Mouse (Mus musculus) intestine, embryonic 14.5 days (tissue): Measurements from ENCODE around the gene Lyrm9. TPM values are rescaled to one million over a fixed set of nuclear protein-coding genes. Genes with fewer than 3 reads are reported as not detected.
"Not testable (repeated sequence)": the region's sequence is repeated elsewhere in the genome, so short reads cannot be mapped to it uniquely, and the experiment has no call there.

ENCODE experiments used
- ATAC-seq: fragments of 200-750 bp; cut with Nextera tagmentation; replicated peaks from 2 replicates; pipeline ENCODE4 v1.8.0; 2017; ENCODE audit warnings: low read depth, moderate number of reproducible peaks, moderate TSS enrichment, moderate library complexity; ENCODE audit not compliant: low FRiP score, low TSS enrichment
- DNase-seq: peaks from one replicate; pipeline ENCODE4 v3.0.0-alpha.2; 2018; ENCODE audit warnings: low spot score
- H3K27ac ChIP-seq: fragments of 300-500 bp; sonication (generic); 2 replicates; pipeline ENCODE4 v1.5.1; 2014; ENCODE audit warnings: low read depth, mild to moderate bottlenecking, control low read depth
- H3K27me3 ChIP-seq: fragments of 300-500 bp; sonication (generic); replicated peaks from 2 replicates; pipeline ENCODE4 v1.6.1; 2014; ENCODE audit warnings: low read length, control low read depth; ENCODE audit not compliant: control insufficient read depth, insufficient read depth
- H3K36me3 ChIP-seq: fragments of 300-500 bp; sonication (generic); 2 replicates; pipeline ENCODE4 v1.6.1; 2014; ENCODE audit warnings: low read length, control low read depth; ENCODE audit not compliant: control insufficient read depth, insufficient read depth
- H3K4me1 ChIP-seq: fragments of 300-500 bp; sonication (generic); replicated peaks from 2 replicates; pipeline ENCODE4 v1.6.1; 2014; ENCODE audit warnings: low read length, control low read depth, mixed read lengths; ENCODE audit not compliant: control insufficient read depth, insufficient read depth
- H3K4me2 ChIP-seq: fragments of 300-500 bp; sonication (generic); 2 replicates; pipeline ENCODE4 v1.6.1; 2014; ENCODE audit warnings: low read length
- H3K4me3 ChIP-seq: fragments of 300-500 bp; sonication (generic); 2 replicates; pipeline ENCODE4 v1.5.1; 2014; ENCODE audit warnings: low read depth, low read length, control low read depth, mixed read lengths
- H3K9ac ChIP-seq: fragments of 300-500 bp; sonication (generic); 2 replicates; pipeline ENCODE4 v1.6.1; 2014; ENCODE audit warnings: mild to moderate bottlenecking, low read length
- H3K9me3 ChIP-seq: fragments of 300-500 bp; sonication (generic); 2 replicates; pipeline ENCODE4 v1.6.1; 2016; ENCODE audit warnings: low read length, control low read depth; ENCODE audit not compliant: control insufficient read depth
- WGBS: fragments of 180-500 bp; shearing (Covaris S2); extraction: QIAGEN DNeasy Blood & Tissue Kit; methylation state at CpG from one replicate; pipeline ENCODE4 v1.1.7; 2014; 5-methylcytosine and 5-hydroxymethylcytosine counted together
- polyA plus RNA-seq: library from polyadenylated mRNA; unstranded; fragments of >200 nt; fragmentation: Nextera tagmentation; extraction: Ambion mirVana; gene quantifications from 2 replicates; pipeline ENCODE4 v1.2.1, GENCODE M21; 2014

Lyrm9 gene
- polyA plus RNA-seq, 1 experiment from 2014 or later, result 14.2 TPM

DNA sequence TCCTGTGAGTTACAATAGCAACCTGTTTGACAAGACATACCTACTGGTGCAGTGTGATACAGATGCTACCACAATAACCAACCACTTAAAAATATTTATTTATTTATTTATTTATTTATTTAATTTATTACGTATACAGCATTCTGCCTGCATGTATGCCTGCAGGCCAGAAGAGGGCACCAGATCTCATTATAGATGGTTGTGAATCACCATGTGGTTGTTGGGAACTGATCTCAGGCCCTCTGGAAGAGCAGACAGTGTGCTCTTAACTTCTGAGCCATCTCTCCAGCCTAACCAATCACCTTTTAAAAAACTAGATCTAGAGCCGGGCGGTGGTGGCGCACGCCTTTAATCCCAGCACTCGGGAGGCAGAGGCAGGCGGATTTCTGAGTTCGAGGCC is 42.8 kb downstream of the Lyrm9 start:
- H3K36me3 ChIP-seq, H3K4me2 ChIP-seq, ATAC-seq, H3K4me1 ChIP-seq, H3K4me3 ChIP-seq, H3K9ac ChIP-seq, H3K27ac ChIP-seq, DNase-seq, H3K27me3 ChIP-seq, H3K9me3 ChIP-seq: not testable (repeated sequence)
- WGBS, result 99% methylated on average over 8 of the region's 8 CpGs

GRCm38 (mm10) chr11:78870891-78871290 is 44.5 kb downstream of the Lyrm9 start:
- H3K4me1 ChIP-seq, result no peaks in the 10 kb centered on the region
- H3K4me2 ChIP-seq, result no peak overlapping the region
- ATAC-seq, result no peak
- H3K36me3 ChIP-seq, result no peaks in the 10 kb centered on the region
- H3K9ac ChIP-seq, result no peak overlapping the region
- H3K27me3 ChIP-seq, result no peaks in the 10 kb centered on the region
- H3K27ac ChIP-seq, result no peak overlapping the region
- H3K4me3 ChIP-seq, result no peak overlapping the region
- no peak for DNase-seq
- no peaks in the 10 kb centered on the region for H3K9me3 ChIP-seq
- 86% methylated on average over 4 of the region's 4 CpGs for WGBS

GRCm38 (mm10) chr11:78872782-78873181 is 46.4 kb downstream of the Lyrm9 start:
- H3K4me3 ChIP-seq, result no peak overlapping the region
- WGBS, result 33% methylated on average over 2 of the region's 2 CpGs
- no peak overlapping the region for H3K9ac ChIP-seq
- no peaks in the 10 kb centered on the region for H3K36me3 ChIP-seq
- ATAC-seq (no peak), DNase-seq (no peak)
- H3K27me3 ChIP-seq, result no peaks in the 10 kb centered on the region
- H3K4me2 ChIP-seq, result no peak overlapping the region
- H3K4me1 ChIP-seq, result no peaks in the 10 kb centered on the region
- H3K9me3 ChIP-seq, result no peaks in the 10 kb centered on the region
- H3K27ac ChIP-seq, result no peak overlapping the region

GRCm38 (mm10) chr11:78879727-78880126 is 53.3 kb downstream of the Lyrm9 start:
- WGBS, result 68% methylated on average over 3 of the region's 3 CpGs
- ATAC-seq (no peak), DNase-seq (no peak)
- H3K27ac ChIP-seq, result no peak overlapping the region
- H3K9ac ChIP-seq, result no peak overlapping the region
- no peaks in the 10 kb centered on the region for H3K4me1 ChIP-seq
- H3K36me3 ChIP-seq, result no peaks in the 10 kb centered on the region
- H3K9me3 ChIP-seq, result no peaks in the 10 kb centered on the region
- no peak overlapping the region for H3K4me2 ChIP-seq
- H3K27me3 ChIP-seq, result no peaks in the 10 kb centered on the region
- no peak overlapping the region for H3K4me3 ChIP-seq

DNA sequence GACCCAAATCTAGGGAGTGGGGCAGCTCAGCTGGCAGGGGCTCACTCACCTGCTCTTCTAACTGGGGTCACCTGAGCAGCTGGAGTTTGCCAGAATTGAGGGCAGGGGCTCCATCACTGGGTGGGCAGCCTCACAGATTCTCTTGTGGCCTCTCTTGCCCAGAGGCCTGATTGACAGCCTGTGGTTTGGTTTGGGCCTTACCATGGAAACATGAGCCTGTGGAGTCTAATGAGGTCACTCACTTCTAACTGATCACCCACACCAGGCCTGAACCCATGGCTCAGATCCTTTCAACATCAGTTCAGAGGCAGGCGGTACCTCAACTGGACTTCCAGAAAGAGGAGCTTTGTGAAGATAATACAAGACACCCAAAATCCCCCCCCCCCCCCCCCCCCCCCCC is 60.3 kb downstream of the Lyrm9 start:
- Histone ChIP-seq H3K27ac (no peak overlapping the region), H3K4me2 (no peak overlapping the region), H3K4me3 (no peak overlapping the region), H3K9ac (no peak overlapping the region), H3K4me1 (no peaks in the 10 kb centered on the region; the same call in 1 of the 2 replicates), H3K36me3 (no peaks in the 10 kb centered on the region), H3K9me3 (no peaks in the 10 kb centered on the region), H3K27me3 (no peaks in the 10 kb centered on the region)
- no peak for ATAC-seq
- WGBS, result 87% methylated on average over 1 of the region's 1 CpGs
- no peak for DNase-seq

DNA sequence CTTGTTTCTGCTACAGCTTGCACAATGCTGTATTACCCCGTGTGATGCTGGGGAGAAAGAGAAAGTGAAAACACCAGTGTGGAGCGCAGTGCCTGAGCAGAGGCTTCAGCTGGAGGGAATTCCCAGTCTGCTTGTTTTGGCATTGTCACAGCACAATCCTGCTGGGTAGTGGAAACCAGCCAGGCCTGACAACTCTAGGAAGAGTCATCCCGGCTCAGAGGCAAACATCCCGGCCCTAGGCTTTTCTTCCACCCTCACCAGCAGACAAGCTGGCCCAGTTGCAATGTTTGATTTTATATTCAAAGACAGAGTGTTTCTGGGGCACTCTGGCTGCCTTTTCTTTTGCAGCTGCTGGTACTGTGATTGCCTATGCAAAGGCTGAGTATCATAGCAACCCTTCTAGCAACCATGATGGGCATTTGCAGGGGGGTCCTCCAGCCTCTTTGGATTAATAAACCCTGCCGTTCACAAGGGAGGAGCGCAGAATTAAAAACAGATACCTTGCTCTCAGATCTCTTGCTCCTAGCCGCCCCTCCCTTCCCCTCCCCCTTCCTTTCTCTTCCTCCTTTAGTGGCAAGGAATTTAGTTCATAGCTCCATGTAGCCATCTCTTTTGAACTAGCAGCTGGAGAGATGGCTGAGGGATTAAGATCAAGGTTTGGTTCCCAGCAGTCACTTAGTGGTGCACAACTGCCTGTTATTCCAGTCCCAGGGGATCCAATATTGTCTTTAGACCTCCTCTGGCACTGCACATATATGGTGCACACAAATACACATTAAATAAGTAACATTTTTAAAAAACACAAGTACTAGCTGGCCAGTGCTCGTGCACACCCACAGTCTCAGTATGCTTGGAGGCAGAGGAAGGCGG is 61.0 kb downstream of the Lyrm9 start:
- Histone ChIP-seq H3K4me3 (no peak overlapping the region), H3K36me3 (no peaks in the 10 kb centered on the region), H3K27me3 (no peaks in the 10 kb centered on the region), H3K9ac (no peak overlapping the region), H3K27ac (no peak overlapping the region), H3K9me3 (no peaks in the 10 kb centered on the region), H3K4me2 (no peak overlapping the region), H3K4me1 (no peaks in the 10 kb centered on the region; the same call in 1 of the 2 replicates)
- ATAC-seq, result no peak
- DNase-seq, result no peak
- WGBS, result 47% methylated on average over 9 of the region's 9 CpGs

DNA sequence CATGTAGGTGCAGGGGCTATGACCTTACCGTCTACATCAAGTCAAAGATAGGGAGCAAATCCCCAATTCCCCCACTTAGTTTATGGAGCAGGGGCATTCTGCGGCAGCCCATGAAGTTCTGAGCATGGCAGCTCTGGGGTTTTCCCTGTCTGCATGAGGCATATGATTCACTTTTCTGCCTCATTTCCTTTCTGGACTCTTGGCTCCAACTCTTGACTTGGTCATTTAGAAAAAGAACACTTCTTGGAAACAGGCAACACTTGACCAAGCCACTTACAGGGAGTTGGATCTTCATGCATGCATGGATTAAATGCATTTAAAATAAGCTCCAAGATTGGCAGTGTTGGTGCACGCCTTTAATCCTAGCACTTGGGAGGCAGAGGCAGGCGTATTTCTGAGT is 62.8 kb downstream of the Lyrm9 start:
- Histone ChIP-seq H3K9me3 (no peaks in the 10 kb centered on the region), H3K27me3 (no peaks in the 10 kb centered on the region), H3K4me3 (no peak overlapping the region), H3K4me2 (no peak overlapping the region), H3K4me1 (no peaks in the 10 kb centered on the region; the same call in 1 of the 2 replicates), H3K9ac (no peak overlapping the region), H3K27ac (no peak overlapping the region), H3K36me3 (no peaks in the 10 kb centered on the region)
- 91% methylated on average over 4 of the region's 4 CpGs for WGBS
- DNase-seq (no peak), ATAC-seq (no peak)
